Mouse (Mus musculus) cortical plate, adult 2 months (tissue): ENCODE data around the gene B4gat1.

Experiments
- CTCF ChIP-seq: fragments of 200-500 bp; IDR thresholded peaks from 2 replicates; pipeline ENCODE4 v1.5.1; 2011; ENCODE audit warnings: mild to moderate bottlenecking, control low read depth, low read length; ENCODE audit not compliant: insufficient read depth; ENCODE audit errors: extremely low read depth
- POLR2A ChIP-seq: fragments of 200-500 bp; IDR thresholded peaks from 2 replicates; pipeline ENCODE4 v1.6.1; 2011; ENCODE audit warnings: mild to moderate bottlenecking, low read length, control low read depth; ENCODE audit not compliant: insufficient read depth; ENCODE audit errors: extremely low read depth

DNA sequence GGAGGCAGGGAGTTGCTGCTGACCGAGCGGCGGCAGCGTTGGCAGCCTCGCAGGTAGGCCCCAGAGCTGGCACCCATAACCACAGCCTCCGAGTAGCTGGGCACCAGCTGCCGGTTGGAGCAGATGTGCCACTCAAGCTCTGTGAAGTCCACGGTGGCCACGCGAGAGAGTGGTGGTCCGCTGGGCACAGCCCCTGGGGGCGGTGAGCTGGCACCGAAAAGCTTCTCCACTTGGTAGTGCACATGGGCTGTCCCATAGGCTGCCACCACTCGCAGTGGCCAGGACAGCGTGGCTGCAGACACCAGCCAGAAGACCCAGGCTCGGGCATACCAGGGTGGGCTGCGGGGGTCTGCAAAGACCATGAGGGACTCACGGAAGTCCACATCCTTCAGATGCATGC is 43.4 kb downstream of the B4gat1 start:
- no peak for TF ChIP-seq POLR2A
- TF ChIP-seq CTCF = no peak
